Mouse (Mus musculus) retina, embryonic 14.5 days (tissue): ENCODE results near the gene Gm7861.
"Not testable (repeated sequence)": the region's sequence is repeated elsewhere in the genome, so short reads cannot be mapped to it uniquely, and the experiment has no call there.

Experiments used
- DNase-seq: peaks from one replicate; pipeline ENCODE4 v3.0.0-alpha.2; 2015; ENCODE audit warnings: low spot score

The Gm7861 gene

DNA sequence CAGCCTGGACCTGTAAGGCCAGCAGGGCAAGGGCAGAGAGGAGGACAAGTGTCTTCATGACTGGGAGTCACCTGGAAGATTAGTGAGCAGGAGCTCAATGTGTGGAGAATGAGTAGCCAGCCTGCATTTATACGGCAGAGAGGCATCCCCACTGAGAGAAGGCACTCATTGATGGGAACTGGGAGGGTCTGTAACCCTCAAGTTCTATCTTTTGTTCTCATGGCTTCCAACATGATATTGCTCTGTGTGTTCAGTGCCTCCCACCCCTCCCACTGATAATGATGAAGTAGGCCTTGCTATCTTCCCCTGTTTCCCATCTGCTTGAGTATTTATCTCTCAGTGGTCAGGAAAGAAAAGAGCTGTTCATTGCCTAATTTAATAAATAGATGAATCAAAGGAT is at the start of gene Gm7861:
TSS of gene Gm7861 (minus strand) at position 101 of the 400 bp plus-strand sequence.
- DNase-seq, result not testable (repeated sequence)

DNA sequence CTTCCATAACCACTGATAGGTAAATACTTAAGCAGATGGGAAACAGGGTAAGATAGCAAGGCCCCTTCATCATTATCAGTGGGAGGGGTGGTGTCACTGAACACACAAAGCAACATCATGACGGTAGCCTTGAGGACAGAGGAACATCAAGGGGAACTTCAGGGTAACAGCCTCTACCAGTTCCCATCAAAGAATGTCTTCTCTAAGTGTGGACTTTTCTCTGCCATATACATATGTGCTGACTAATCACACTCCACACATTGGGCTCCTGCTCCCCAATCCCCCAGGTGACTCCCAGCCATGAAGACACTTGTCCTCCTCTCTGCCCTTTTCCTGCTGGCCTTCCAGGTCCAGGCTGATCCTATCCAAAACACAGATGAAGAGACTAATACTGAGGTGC is 23.6 kb upstream of the Gm7861 start, which contains the start of gene Defa26:
TSS of gene Defa26 (plus strand) at position 301 of the 400 bp plus-strand sequence.
- DNase-seq, result not testable (repeated sequence)

DNA sequence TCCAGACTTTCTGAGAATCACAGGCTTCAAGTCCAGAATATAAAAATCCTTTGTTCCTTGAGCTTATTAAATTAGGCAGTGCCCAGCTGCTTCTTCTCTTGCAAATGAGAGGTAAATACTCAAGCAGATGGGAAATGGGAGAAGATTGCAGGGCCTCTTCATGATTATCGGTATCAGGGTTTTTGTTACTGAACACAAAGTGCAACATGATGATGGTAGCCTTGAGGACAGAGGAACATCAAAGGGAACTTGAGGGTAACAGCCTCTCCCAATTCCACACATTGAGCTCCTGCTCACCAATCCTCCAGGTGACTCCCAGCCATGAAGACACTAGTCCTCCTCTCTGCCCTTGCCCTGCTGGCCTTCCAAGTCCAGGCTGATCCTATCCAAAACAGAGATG is 11.6 kb downstream of the Gm7861 start, which contains the start of gene Defa28:
TSS of gene Defa28 (plus strand) at position 301 of the 400 bp plus-strand sequence.
- DNase-seq, result not testable (repeated sequence)

GRCm38 (mm10) chr8:21565086-21565485 is 29.2 kb downstream of the Gm7861 start, which contains the start of gene Defa37:
Defa37 (plus strand) TSS chr8:21565386.
- not testable (repeated sequence) for DNase-seq
